ENCODE assay signal across 10 mouse cellular contexts in the genomic region with DNA sequence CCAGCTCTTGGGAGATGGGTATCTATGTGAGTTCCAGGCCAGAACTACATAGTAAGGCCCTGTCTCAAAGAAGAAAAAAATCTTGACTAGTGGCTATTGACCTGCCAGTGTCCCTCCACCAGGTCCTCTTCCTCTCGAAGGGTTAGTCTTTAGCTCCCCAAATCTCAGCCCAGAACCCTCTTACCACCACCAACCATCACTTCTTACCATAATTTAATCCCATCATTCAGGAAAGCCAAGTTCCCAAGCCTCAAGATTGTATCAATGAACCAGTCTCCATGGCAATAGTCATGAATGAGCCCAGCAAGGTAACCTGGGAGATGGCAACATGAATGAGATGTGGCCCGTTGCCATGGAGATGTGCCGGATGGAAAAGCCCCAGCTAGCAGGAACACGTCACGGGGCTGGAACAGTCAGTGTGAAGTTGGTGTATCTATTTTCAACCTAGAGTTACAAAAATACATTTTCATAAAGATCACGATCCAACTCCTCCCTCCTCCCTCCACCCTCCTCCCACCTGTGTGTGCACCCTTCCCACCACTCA.
DNase-seq lines count a peak whose midpoint lies in the region; ATAC-seq and TF ChIP-seq lines count a peak whose summit lies in the region.
"Had no signal": no experiment of that assay in that cellular context is flagged by ENCODE, and none has a peak within 500 bp of the region (broad histone marks: within the 10 kb centered on the region; RNA-seq: fewer than 3 reads in every experiment).

No protein-coding gene starts in this region.

- DNase-seq in cerebellum, adult 2 months = peak; percentile 80 to 88
- DNase-seq in frontal cortex, adult 2 months (ENCODE audit: extremely low spot score in 1 of 2, low spot score in 1 of 2) = peak; percentile 95 to 97
- DNase-seq in layer of hippocampus, postnatal 25 days (ENCODE audit: extremely low spot score in 1 of 2, low spot score in 1 of 2) = peak; percentile 48 to 67
- DNase-seq in neural tube, embryonic 10.5 days (ENCODE audit: extremely low spot score, low spot score) = peak; percentile 21
- no peak for DNase-seq in liver, embryonic 11.5 days (ENCODE audit: low spot score)
- no peak for DNase-seq in heart, embryonic 10.5 days (ENCODE audit: low spot score)
- no peak for DNase-seq in lung, adult 18-20 months
- DNase-seq in thymus, postnatal 0 days (ENCODE audit: low spot score) = no peak
- DNase-seq: gastrocnemius, adult 2 months had no signal

- H3K4me1 ChIP-seq in cerebellum, adult 2 months (ENCODE audit: control insufficient read depth, insufficient read depth, low read length) = peaks cover 58% of the 10 kb centered on the region
- no peaks in the 10 kb centered on the region for H3K4me1 ChIP-seq in liver, embryonic 11.5 days (replicated peaks; ENCODE audit: control insufficient read depth, insufficient read depth, low read length)
- no peaks in the 10 kb centered on the region for H3K4me1 ChIP-seq in heart, embryonic 10.5 days

- WGBS in cerebellum, adult 2 months = 16% methylated on average over 6 of the region's 6 CpGs
- 85% methylated on average over 6 of the region's 6 CpGs for WGBS in liver, embryonic 11.5 days
- 89% methylated on average over 6 of the region's 6 CpGs for WGBS in heart, embryonic 10.5 days

- TF ChIP-seq POLR2A in cerebellum, adult 2 months (IDR thresholded peaks at IDR 0.05; ENCODE audit: borderline replicate concordance, insufficient read depth, low read length) = no peak

- no peaks in the 10 kb centered on the region for H3K9me3 ChIP-seq in liver, embryonic 11.5 days (ENCODE audit: control insufficient read depth, low read length)
- H3K9me3 ChIP-seq in heart, embryonic 10.5 days = no peaks in the 10 kb centered on the region

- no peaks in the 10 kb centered on the region for H3K27me3 ChIP-seq in cerebellum, adult 2 months (ENCODE audit: control insufficient read depth, insufficient read depth, low read length)
- H3K27me3 ChIP-seq in liver, embryonic 11.5 days (replicated peaks; ENCODE audit: control insufficient read depth, insufficient read depth, low read length) = no peaks in the 10 kb centered on the region
- no peaks in the 10 kb centered on the region; the same call in 1 of the 2 replicates for H3K27me3 ChIP-seq in heart, embryonic 10.5 days (ENCODE audit: insufficient read depth, poor library complexity, severe bottlenecking)

- no peak overlapping the region for H3K4me3 ChIP-seq in cerebellum, adult 2 months (replicated peaks; ENCODE audit: insufficient read depth, low read depth, low read length)
- no peak overlapping the region for H3K4me3 ChIP-seq in liver, embryonic 11.5 days (ENCODE audit: low read depth, low read length)
- H3K4me3 ChIP-seq in heart, embryonic 10.5 days = no peak overlapping the region
- H3K4me3 ChIP-seq: gastrocnemius, adult 2 months had no signal

- no peak for ATAC-seq in liver, embryonic 11.5 days (replicated peaks; ENCODE audit: low FRiP score)

- no peak for TF ChIP-seq CTCF in cerebellum, adult 2 months (IDR thresholded peaks at IDR 0.05; ENCODE audit: borderline replicate concordance, insufficient read depth, low read depth, low read length)

- no peak overlapping the region for H3K9ac ChIP-seq in liver, embryonic 11.5 days (ENCODE audit: low read depth, low read length)

- no peak overlapping the region for H3K4me2 ChIP-seq in liver, embryonic 11.5 days

- no peak overlapping the region for H3K27ac ChIP-seq in cerebellum, adult 2 months (ENCODE audit: insufficient read depth, low read length)
- no peak overlapping the region for H3K27ac ChIP-seq in liver, embryonic 11.5 days (ENCODE audit: low read depth, low read length)
- H3K27ac ChIP-seq in heart, embryonic 10.5 days = no peak overlapping the region
- H3K27ac ChIP-seq: gastrocnemius, adult 2 months; stomach, postnatal 0 days had no signal

- no peaks in the 10 kb centered on the region for H3K36me3 ChIP-seq in liver, embryonic 11.5 days (ENCODE audit: control insufficient read depth, insufficient read depth, low read length)
- H3K36me3 ChIP-seq in heart, embryonic 10.5 days = no peaks in the 10 kb centered on the region

Comparison
In these comparisons a context has a peak if more than half of its experiments do, and no peak if none do; other contexts are left out.
1. DNase-seq: peak in cerebellum, adult 2 months (2 of 2), frontal cortex, adult 2 months (2 of 2), layer of hippocampus, postnatal 25 days (2 of 2) and neural tube, embryonic 10.5 days (single experiment); none in liver, embryonic 11.5 days (single experiment), heart, embryonic 10.5 days (single experiment), lung, adult 18-20 months (0 of 2) and thymus, postnatal 0 days (single experiment).